Mouse (Mus musculus): Measurements from ENCODE around the gene 9930022D16Rik. TPM values are rescaled to one million over a fixed set of nuclear protein-coding genes. Genes with fewer than 3 reads are reported as not detected.

Gene 9930022D16Rik
- polyA plus RNA-seq, 1 experiment from 2014 or later, result not detected

DNA sequence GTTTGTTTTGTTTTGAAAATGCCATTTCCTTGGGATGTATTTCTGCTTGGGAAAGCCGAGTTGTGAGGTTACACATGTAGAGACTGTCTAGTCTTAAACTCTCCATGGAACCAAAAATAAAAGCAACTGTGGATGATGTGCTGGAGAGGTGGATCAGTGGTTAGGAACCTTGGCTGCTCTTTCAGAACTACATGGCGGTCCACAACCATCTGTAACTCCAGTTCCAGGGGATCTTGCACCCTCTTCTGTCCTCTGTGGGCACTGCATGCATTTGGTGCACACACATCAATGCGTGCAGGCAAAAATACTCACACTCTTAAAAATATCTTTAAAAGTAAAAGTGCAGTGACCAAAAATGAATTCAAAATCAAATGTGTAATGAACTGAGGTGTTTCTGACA lies 27.4 kb downstream of the 9930022D16Rik start:
- H3K36me3 ChIP-seq (replicated peaks), result peaks cover 24% of the 10 kb centered on the region
- peaks cover 19% of the 10 kb centered on the region for H3K27me3 ChIP-seq (ENCODE audit: poor library complexity, severe bottlenecking)
- peaks cover 18% of the 10 kb centered on the region for H3K4me1 ChIP-seq
- no peak overlapping the region for H3K4me3 ChIP-seq
- no peak overlapping the region for H3K27ac ChIP-seq
- 61% methylated on average over 3 of the region's 3 CpGs for WGBS
- no peaks in the 10 kb centered on the region for H3K9me3 ChIP-seq
- DNase-seq (ENCODE audit: extremely low spot score, low spot score), result peak; percentile 36

GRCm38 (mm10) chr11:109442166-109442730 lies 28.5 kb downstream of the 9930022D16Rik start:
- H3K36me3 ChIP-seq (replicated peaks), result peaks cover 13% of the 10 kb centered on the region
- H3K9me3 ChIP-seq, result no peaks in the 10 kb centered on the region
- H3K27me3 ChIP-seq (ENCODE audit: poor library complexity, severe bottlenecking), result peaks cover 19% of the 10 kb centered on the region
- DNase-seq (ENCODE audit: extremely low spot score, low spot score), result no peak
- no peak overlapping the region for H3K27ac ChIP-seq
- H3K4me1 ChIP-seq, result peaks cover 18% of the 10 kb centered on the region
- no peak overlapping the region for H3K4me3 ChIP-seq
- 61% methylated on average over 5 of the region's 5 CpGs for WGBS

DNA sequence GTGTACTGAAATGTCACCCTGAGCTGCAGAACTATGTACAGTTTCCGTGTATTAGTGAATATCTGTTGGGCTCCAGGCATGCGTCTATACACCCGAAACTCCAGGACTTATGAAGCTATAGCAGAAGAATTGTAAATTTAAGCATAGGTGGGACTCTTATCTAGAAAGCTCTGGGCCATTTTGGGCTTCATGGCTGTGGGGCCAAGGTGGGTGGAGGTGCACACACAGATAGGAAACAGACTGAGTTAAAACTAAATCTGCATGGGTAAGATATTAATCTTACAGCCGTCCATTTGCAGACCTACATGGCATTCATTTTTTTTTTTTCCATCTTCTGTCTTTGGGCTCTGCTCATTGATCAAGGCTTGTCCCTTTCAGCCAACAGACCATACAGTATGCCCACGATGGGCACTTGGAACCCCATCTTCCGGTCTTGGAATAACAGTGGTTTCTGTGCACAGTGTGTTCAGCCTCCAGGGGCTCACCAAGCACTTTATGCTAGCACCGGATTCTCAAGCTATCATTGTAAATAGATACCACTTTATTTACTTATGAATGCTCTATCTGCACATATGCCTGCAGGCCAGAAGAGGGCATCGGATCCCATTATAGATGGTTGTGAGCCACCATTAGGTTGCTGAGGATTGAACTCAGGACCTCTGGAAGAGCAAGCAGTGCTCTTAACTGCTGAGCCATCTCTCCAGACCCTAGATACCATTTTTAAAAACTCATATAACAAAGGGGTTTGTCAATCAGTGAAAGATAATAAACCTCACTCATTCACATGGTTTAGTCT lies 29.9 kb downstream of the 9930022D16Rik start:
- H3K4me1 ChIP-seq, result peaks cover 18% of the 10 kb centered on the region
- H3K27ac ChIP-seq, result no peak overlapping the region
- no peak overlapping the region for H3K4me3 ChIP-seq
- peaks cover 19% of the 10 kb centered on the region for H3K27me3 ChIP-seq (ENCODE audit: poor library complexity, severe bottlenecking)
- WGBS, result 89% methylated on average over 8 of the region's 8 CpGs
- DNase-seq (ENCODE audit: extremely low spot score, low spot score), result no peak
- no peaks in the 10 kb centered on the region for H3K36me3 ChIP-seq (replicated peaks)
- H3K9me3 ChIP-seq, result no peaks in the 10 kb centered on the region

DNA sequence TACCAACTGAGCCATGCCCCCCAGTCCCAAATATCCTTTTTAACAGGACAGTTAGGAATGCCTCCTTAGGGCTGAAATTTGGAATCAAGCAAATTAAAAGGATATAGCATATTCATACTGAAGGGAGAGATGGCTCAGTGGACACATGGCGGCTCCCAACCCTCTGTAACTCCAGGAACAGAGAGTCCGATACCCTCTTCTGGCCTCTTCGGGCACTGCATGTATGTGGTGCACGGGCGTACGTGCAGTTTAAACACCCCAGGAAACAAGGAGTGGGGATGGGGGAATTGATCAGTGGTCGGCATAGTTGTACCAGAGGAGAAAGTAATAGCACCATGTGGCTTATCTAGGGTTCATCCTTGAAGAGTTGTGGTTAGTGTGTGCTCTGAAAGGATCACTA lies 30.9 kb downstream of the 9930022D16Rik start:
- peaks cover 12% of the 10 kb centered on the region for H3K4me1 ChIP-seq
- H3K4me3 ChIP-seq, result no peak overlapping the region
- H3K27me3 ChIP-seq (ENCODE audit: poor library complexity, severe bottlenecking), result peaks cover 13% of the 10 kb centered on the region
- 54% methylated on average over 7 of the region's 7 CpGs for WGBS
- no peaks in the 10 kb centered on the region for H3K36me3 ChIP-seq (replicated peaks)
- H3K27ac ChIP-seq, result no peak overlapping the region
- no peaks in the 10 kb centered on the region for H3K9me3 ChIP-seq
- no peak for DNase-seq (ENCODE audit: extremely low spot score, low spot score)

- peaks cover 2% of the 10 kb centered on the region for H3K4me1 ChIP-seq
- H3K4me3 ChIP-seq, result no peak overlapping the region
- no peaks in the 10 kb centered on the region for H3K36me3 ChIP-seq (replicated peaks)
- H3K27ac ChIP-seq, result no peak overlapping the region
- H3K27me3 ChIP-seq (ENCODE audit: poor library complexity, severe bottlenecking), result peaks cover 4% of the 10 kb centered on the region
- WGBS, result 64% methylated on average over 13 of the region's 13 CpGs
- H3K9me3 ChIP-seq, result no peaks in the 10 kb centered on the region
- no peak for DNase-seq (ENCODE audit: extremely low spot score, low spot score)
Measured at GRCm38 (mm10) chr11:109445438-109446035, 31.8 kb downstream of the 9930022D16Rik start.

- Histone ChIP-seq H3K4me3 (no peak overlapping the region), H3K9me3 (no peaks in the 10 kb centered on the region), H3K27me3 (ENCODE audit: poor library complexity, severe bottlenecking) (no peaks in the 10 kb centered on the region), H3K27ac (no peak overlapping the region), H3K4me1 (no peaks in the 10 kb centered on the region), H3K36me3 (replicated peaks) (peaks cover 40% of the 10 kb centered on the region)
- WGBS, result 87% methylated on average over 11 of the region's 11 CpGs
- DNase-seq (ENCODE audit: extremely low spot score, low spot score), result no peak
Measured at GRCm38 (mm10) chr11:109451169-109451568, 37.5 kb downstream of the 9930022D16Rik start.

GRCm38 (mm10) chr11:109456261-109456660 lies 42.5 kb downstream of the 9930022D16Rik start:
- Histone ChIP-seq H3K27ac (no peak overlapping the region), H3K27me3 (ENCODE audit: poor library complexity, severe bottlenecking) (no peaks in the 10 kb centered on the region), H3K4me1 (no peaks in the 10 kb centered on the region), H3K36me3 (replicated peaks) (peaks cover 66% of the 10 kb centered on the region), H3K9me3 (no peaks in the 10 kb centered on the region), H3K4me3 (no peak overlapping the region)
- no peak for DNase-seq (ENCODE audit: extremely low spot score, low spot score)
- WGBS, result 95% methylated on average over 5 of the region's 5 CpGs

GRCm38 (mm10) chr11:109458165-109458564 lies 44.4 kb downstream of the 9930022D16Rik start:
- Histone ChIP-seq H3K36me3 (replicated peaks) (peaks cover 70% of the 10 kb centered on the region), H3K4me3 (no peak overlapping the region), H3K9me3 (no peaks in the 10 kb centered on the region), H3K27me3 (ENCODE audit: poor library complexity, severe bottlenecking) (no peaks in the 10 kb centered on the region), H3K4me1 (no peaks in the 10 kb centered on the region), H3K27ac (no peak overlapping the region)
- no peak for DNase-seq (ENCODE audit: extremely low spot score, low spot score)
- 95% methylated on average over 11 of the region's 11 CpGs for WGBS

DNA sequence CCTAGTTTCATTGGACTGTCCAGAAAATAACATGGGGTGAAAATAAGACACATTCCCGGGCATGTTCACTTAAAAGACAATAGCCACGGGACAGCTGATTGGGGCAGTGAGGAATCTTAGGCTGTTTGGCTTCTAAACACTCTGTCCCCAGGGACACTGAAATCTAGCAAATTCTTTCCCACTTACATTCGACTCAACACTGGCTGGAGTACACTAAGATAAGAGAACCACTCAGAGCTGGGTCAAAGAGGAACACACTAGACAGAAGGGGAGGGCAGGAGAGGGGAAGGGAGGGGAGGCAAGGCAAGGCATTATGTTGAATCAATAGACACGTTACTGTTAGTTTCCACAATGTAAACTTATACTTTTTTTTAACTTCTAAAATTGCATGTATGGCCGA lies 46.9 kb downstream of the 9930022D16Rik start:
- Histone ChIP-seq H3K4me3 (no peak overlapping the region), H3K4me1 (no peaks in the 10 kb centered on the region), H3K27me3 (ENCODE audit: poor library complexity, severe bottlenecking) (no peaks in the 10 kb centered on the region), H3K27ac (no peak overlapping the region), H3K36me3 (replicated peaks) (peaks cover 54% of the 10 kb centered on the region), H3K9me3 (no peaks in the 10 kb centered on the region)
- DNase-seq (ENCODE audit: extremely low spot score, low spot score), result no peak
- WGBS, result 85% methylated on average over 5 of the region's 5 CpGs

- peaks cover 34% of the 10 kb centered on the region for H3K36me3 ChIP-seq (replicated peaks)
- H3K9me3 ChIP-seq, result no peaks in the 10 kb centered on the region
- H3K27me3 ChIP-seq (ENCODE audit: poor library complexity, severe bottlenecking), result no peaks in the 10 kb centered on the region
- 0 out of 2 replicates have a peak, but pooled peaks cover 4% of the 10 kb centered on the region for H3K4me1 ChIP-seq
- DNase-seq (ENCODE audit: extremely low spot score, low spot score), result no peak
- H3K27ac ChIP-seq, result no peak overlapping the region
- 90% methylated on average over 4 of the region's 4 CpGs for WGBS
- H3K4me3 ChIP-seq, result no peak overlapping the region
Measured at GRCm38 (mm10) chr11:109465068-109465467, 51.4 kb downstream of the 9930022D16Rik start.

DNA sequence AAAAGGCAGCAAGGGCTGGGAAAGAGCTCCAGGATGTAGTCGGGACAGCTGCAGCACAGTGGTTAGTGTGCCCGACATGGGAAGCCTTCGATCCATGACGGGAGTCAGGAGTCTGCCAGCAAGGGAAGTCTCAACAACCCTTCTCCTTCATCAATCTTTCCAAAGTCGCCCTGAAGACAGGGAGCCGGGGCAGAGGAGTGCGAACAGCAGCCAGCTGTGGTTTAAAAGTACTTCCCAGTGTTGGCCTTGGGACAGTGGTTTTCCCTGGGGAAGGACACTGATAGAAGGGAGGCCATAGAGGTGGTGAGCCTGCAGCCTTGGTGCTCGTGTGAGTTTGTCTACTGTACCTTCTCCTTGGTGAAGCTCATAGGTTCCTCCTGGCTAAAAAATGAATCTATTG lies 53.3 kb downstream of the 9930022D16Rik start:
- Histone ChIP-seq H3K4me1 (peaks cover 23% of the 10 kb centered on the region), H3K27ac (no peak overlapping the region), H3K4me3 (no peak overlapping the region), H3K27me3 (ENCODE audit: poor library complexity, severe bottlenecking) (peaks cover 5% of the 10 kb centered on the region; the same call in 1 of the 2 replicates), H3K36me3 (replicated peaks) (peaks cover 22% of the 10 kb centered on the region), H3K9me3 (no peaks in the 10 kb centered on the region)
- no peak for DNase-seq (ENCODE audit: extremely low spot score, low spot score)
- WGBS, result 90% methylated on average over 8 of the region's 8 CpGs

GRCm38 (mm10) chr11:109468133-109468532 lies 54.4 kb downstream of the 9930022D16Rik start:
- H3K9me3 ChIP-seq, result no peaks in the 10 kb centered on the region

More at GRCm38 (mm10) chr11:109468133-109468532, 54.4 kb downstream of the 9930022D16Rik start:
- Histone ChIP-seq H3K27me3 (ENCODE audit: poor library complexity, severe bottlenecking) (peaks cover 5% of the 10 kb centered on the region; the same call in 1 of the 2 replicates), H3K36me3 (replicated peaks) (peaks cover 11% of the 10 kb centered on the region), H3K27ac (no peak overlapping the region), H3K4me3 (no peak overlapping the region), H3K4me1 (peaks cover 29% of the 10 kb centered on the region)
- WGBS, result 91% methylated on average over 5 of the region's 5 CpGs
- no peak for DNase-seq (ENCODE audit: extremely low spot score, low spot score)

Measured in forebrain, embryonic 10.5 days (tissue).